Mouse (Mus musculus): ENCODE results near the gene Wdr26. TPM values are rescaled to one million over a fixed set of nuclear protein-coding genes. Genes with fewer than 3 reads are reported as not detected.

Wdr26 gene
- polyA plus RNA-seq, 1 experiment from 2014 or later = 29.3 TPM

- Histone ChIP-seq H3K9ac (no peak overlapping the region), H3K4me3 (no peak overlapping the region), H3K4me1 (replicated peaks) (no peaks in the 10 kb centered on the region), H3K9me3 (replicated peaks) (no peaks in the 10 kb centered on the region), H3K27me3 (no peaks in the 10 kb centered on the region), H3K27ac (no peak overlapping the region), H3K36me3 (peaks cover 73% of the 10 kb centered on the region), H3K4me2 (no peak overlapping the region)
- no peak for ATAC-seq (replicated peaks; ENCODE audit: insufficient number of reproducible peaks, insufficient read depth, low FRiP score, low read depth)
- 91% methylated on average over 2 of the region's 2 CpGs for WGBS
Measured at GRCm38 (mm10) chr1:181124145-181124544, 87.7 kb downstream of the Wdr26 start.

Other genes with a start within 250 kb of the Wdr26 start
- gene Ephx1, start 191.1 kb downstream of the Wdr26 start, polyA plus RNA-seq (2015; fragmentation: Nextera tagmentation; extraction: Ambion mirVana) = 10.0 and 10.7 TPM in 2 replicates
- gene 9130409I23Rik, start 160.8 kb downstream of the Wdr26 start, polyA plus RNA-seq (2015; fragmentation: Nextera tagmentation; extraction: Ambion mirVana) = not detected in 2 replicates
- 15.5 and 17.7 TPM in 2 replicates for gene Nvl, start 67.8 kb downstream of the Wdr26 start, polyA plus RNA-seq (2015; fragmentation: Nextera tagmentation; extraction: Ambion mirVana)
- gene Cnih4, start 67.3 kb downstream of the Wdr26 start, polyA plus RNA-seq (2015; fragmentation: Nextera tagmentation; extraction: Ambion mirVana) = 128 and 135 TPM in 2 replicates
- 0.11 TPM in 2 replicates for gene Cnih3, start 140.6 kb upstream of the Wdr26 start, polyA plus RNA-seq (2015; fragmentation: Nextera tagmentation; extraction: Ambion mirVana)

Measured in heart, embryonic 15.5 days (tissue).